Mouse (Mus musculus): ENCODE measurements around the gene Myh2.

The Myh2 gene

GRCm38 (mm10) chr11:67170727-67171126 is at the start of gene Myh2:
Gene Myh2, plus strand, starts transcription at chr11:67171027.
- no peak for DNase-seq (ENCODE audit: low spot score)

GRCm38 (mm10) chr11:67124943-67125342 is 45.9 kb upstream of the Myh2 start:
- no peak for DNase-seq (ENCODE audit: low spot score)

- DNase-seq (ENCODE audit: low spot score): no peak
Measured at GRCm38 (mm10) chr11:67125361-67125760, 45.5 kb upstream of the Myh2 start.

GRCm38 (mm10) chr11:67133526-67133925 is 37.3 kb upstream of the Myh2 start:
- DNase-seq (ENCODE audit: low spot score): no peak

- no peak for DNase-seq (ENCODE audit: low spot score)
Measured at GRCm38 (mm10) chr11:67134654-67135053, 36.2 kb upstream of the Myh2 start.

GRCm38 (mm10) chr11:67135532-67135931 is 35.3 kb upstream of the Myh2 start:
- no peak for DNase-seq (ENCODE audit: low spot score)

- no peak for DNase-seq (ENCODE audit: low spot score)
Measured at GRCm38 (mm10) chr11:67139556-67139955, 31.3 kb upstream of the Myh2 start.

- no peak for DNase-seq (ENCODE audit: low spot score)
Measured at GRCm38 (mm10) chr11:67140175-67140574, 30.7 kb upstream of the Myh2 start.

- DNase-seq (ENCODE audit: low spot score): no peak
Measured at GRCm38 (mm10) chr11:67141031-67141430, 29.8 kb upstream of the Myh2 start.

- no peak for DNase-seq (ENCODE audit: low spot score)
Measured at GRCm38 (mm10) chr11:67142047-67142446, 28.8 kb upstream of the Myh2 start.

GRCm38 (mm10) chr11:67143065-67143464 is 27.8 kb upstream of the Myh2 start:
- no peak for DNase-seq (ENCODE audit: low spot score)

- DNase-seq (ENCODE audit: low spot score): no peak
Measured at GRCm38 (mm10) chr11:67143863-67144498, 26.8 kb upstream of the Myh2 start.

- DNase-seq (ENCODE audit: low spot score): no peak
Measured at GRCm38 (mm10) chr11:67144559-67145265, 26.1 kb upstream of the Myh2 start.

GRCm38 (mm10) chr11:67145482-67146408 is 25.1 kb upstream of the Myh2 start:
- DNase-seq (ENCODE audit: low spot score): no peak

GRCm38 (mm10) chr11:67146409-67147282 is 24.2 kb upstream of the Myh2 start:
- DNase-seq (ENCODE audit: low spot score): no peak

GRCm38 (mm10) chr11:67147283-67147921 is 23.4 kb upstream of the Myh2 start:
- no peak for DNase-seq (ENCODE audit: low spot score)

- DNase-seq (ENCODE audit: low spot score): no peak
Measured at GRCm38 (mm10) chr11:67148286-67149012, 22.4 kb upstream of the Myh2 start.

- no peak for DNase-seq (ENCODE audit: low spot score)
Measured at GRCm38 (mm10) chr11:67150237-67150636, 20.6 kb upstream of the Myh2 start.

- DNase-seq (ENCODE audit: low spot score): no peak
Measured at GRCm38 (mm10) chr11:67151159-67151558, 19.7 kb upstream of the Myh2 start.

All from c-Kit-positive CD71-positive TER-119-positive erythroid progenitor cells, embryonic 14.5 days (primary cell).